Mouse (Mus musculus) stomach, postnatal 0 days (tissue): ENCODE results near the gene Cwf19l1. TPM values are rescaled to one million over a fixed set of nuclear protein-coding genes. Genes with fewer than 3 reads are reported as not detected.
A peak's percentile ranks its signal among the peaks of the same experiment; 100 is the strongest.

ENCODE experiments used
- ATAC-seq: fragments of 200-750 bp; cut with Nextera tagmentation; 2 replicates; pipeline ENCODE4 v1.8.0; 2017; ENCODE audit not compliant: low FRiP score, low TSS enrichment
- DNase-seq: peaks from one replicate; pipeline ENCODE4 v3.0.0-alpha.2; 2016; ENCODE audit warnings: low spot score
- H3K27ac ChIP-seq: fragments of 300-500 bp; sonication (generic); replicated peaks from 2 replicates; pipeline ENCODE4 v1.5.1; 2014; ENCODE audit warnings: mild to moderate bottlenecking, control low read depth
- H3K27me3 ChIP-seq: fragments of 300-500 bp; sonication (generic); 2 replicates; pipeline ENCODE4 v1.6.1; 2014; ENCODE audit warnings: low read length; ENCODE audit not compliant: control insufficient read depth, insufficient read depth
- H3K36me3 ChIP-seq: fragments of 300-500 bp; sonication (generic); 2 replicates; pipeline ENCODE4 v1.6.1; 2014; ENCODE audit warnings: low read length, mixed read lengths; ENCODE audit not compliant: control insufficient read depth, insufficient read depth
- H3K4me1 ChIP-seq: fragments of 300-500 bp; sonication (generic); replicated peaks from 2 replicates; pipeline ENCODE4 v1.6.1; 2014; ENCODE audit warnings: antibody characterized with exemption; ENCODE audit not compliant: control insufficient read depth, insufficient read depth
- H3K4me2 ChIP-seq: fragments of 300-500 bp; sonication (generic); replicated peaks from 2 replicates; pipeline ENCODE4 v1.6.1; 2014; ENCODE audit warnings: low read depth, mild to moderate bottlenecking, control low read depth, moderate library complexity
- H3K4me3 ChIP-seq: fragments of 300-500 bp; sonication (generic); 2 replicates; pipeline ENCODE4 v1.5.1; 2014; ENCODE audit warnings: low read depth, low read length, control low read depth
- H3K9ac ChIP-seq: fragments of 300-500 bp; sonication (generic); 2 replicates; pipeline ENCODE4 v1.6.1; 2014; ENCODE audit warnings: mild to moderate bottlenecking, low read length, control low read depth, mixed read lengths
- H3K9me3 ChIP-seq: fragments of 300-500 bp; sonication (generic); 2 replicates; pipeline ENCODE4 v1.6.1; 2016; ENCODE audit warnings: low read length; ENCODE audit not compliant: control insufficient read depth
- CTCF ChIP-seq: IDR thresholded peaks from 2 replicates; pipeline ENCODE4 v1.5.1; 2016; ENCODE audit warnings: antibody characterized with exemption, low read depth, mild to moderate bottlenecking, moderate library complexity
- EP300 ChIP-seq: optimal IDR thresholded peaks from 2 replicates; pipeline ENCODE3; 2016; ENCODE audit warnings: antibody characterized with exemption
- WGBS: fragments of 180-500 bp; shearing (Covaris S2); extraction: QIAGEN DNeasy Blood & Tissue Kit; methylation state at CpG from one replicate; pipeline ENCODE4 v1.1.7; 2014; 5-methylcytosine and 5-hydroxymethylcytosine counted together
- polyA plus RNA-seq: library from polyadenylated mRNA; unstranded; fragments of >200 nt; fragmentation: Nextera tagmentation; extraction: Ambion mirVana; gene quantifications from 2 replicates; pipeline ENCODE4 v1.2.1, GENCODE M21; 2015

The Cwf19l1 gene
- polyA plus RNA-seq, 1 experiment from 2014 or later, result 13.0 TPM

- H3K4me1 ChIP-seq, result 0 out of 2 replicates have a peak, but pooled peaks cover 2% of the 10 kb centered on the region
- peak overlapping the region; percentile 81; the same call in 1 of the 2 replicates for H3K4me3 ChIP-seq
- H3K9ac ChIP-seq, result no peak overlapping the region
- peak overlapping the region; percentile 86 for H3K4me2 ChIP-seq
- peak; percentile 90 for TF ChIP-seq EP300
- no peak for TF ChIP-seq CTCF
- WGBS, result 46% methylated on average over 9 of the region's 9 CpGs
- DNase-seq (peak; percentile 30), ATAC-seq (no peak; the same call in 1 of the 2 replicates)
- peak overlapping the region; percentile 41; the same call in 1 of the 2 replicates for H3K27ac ChIP-seq
- H3K27me3 ChIP-seq, result no peaks in the 10 kb centered on the region
- H3K36me3 ChIP-seq, result peaks cover 3% of the 10 kb centered on the region; the same call in 1 of the 2 replicates
- no peaks in the 10 kb centered on the region for H3K9me3 ChIP-seq
Observed at GRCm38 (mm10) chr19:44067323-44068049, 68.2 kb downstream of the Cwf19l1 start.

- TF ChIP-seq CTCF (no peak), EP300 (no peak)
- no peak overlapping the region for H3K9ac ChIP-seq
- H3K27ac ChIP-seq, result no peak overlapping the region
- 0 out of 2 replicates have a peak, but pooled peaks cover 2% of the 10 kb centered on the region for H3K4me1 ChIP-seq
- peaks cover 6% of the 10 kb centered on the region for H3K36me3 ChIP-seq
- 75% methylated on average over 2 of the region's 2 CpGs for WGBS
- H3K27me3 ChIP-seq, result no peaks in the 10 kb centered on the region
- no peak overlapping the region for H3K4me2 ChIP-seq
- no peak for DNase-seq
- H3K4me3 ChIP-seq, result no peak overlapping the region
- H3K9me3 ChIP-seq, result no peaks in the 10 kb centered on the region
- ATAC-seq, result peak; percentile 38; the same call in 1 of the 2 replicates
Observed at GRCm38 (mm10) chr19:44064734-44065133, 70.9 kb downstream of the Cwf19l1 start.

- Histone ChIP-seq H3K27ac (no peak overlapping the region), H3K27me3 (no peaks in the 10 kb centered on the region), H3K4me1 (0 out of 2 replicates have a peak, but pooled peaks cover 2% of the 10 kb centered on the region), H3K9me3 (no peaks in the 10 kb centered on the region), H3K36me3 (peaks cover 6% of the 10 kb centered on the region), H3K4me3 (no peak overlapping the region), H3K4me2 (no peak overlapping the region), H3K9ac (no peak overlapping the region)
- no peak for TF ChIP-seq EP300
- TF ChIP-seq CTCF, result no peak
- no peak for DNase-seq
- 0 out of 2 replicates have a peak, but pooled peaks have one; percentile 53 for ATAC-seq
- WGBS, result 80% methylated on average over 7 of the region's 7 CpGs
Observed at GRCm38 (mm10) chr19:44063773-44064172, 71.9 kb downstream of the Cwf19l1 start.

- peaks cover 22% of the 10 kb centered on the region for H3K36me3 ChIP-seq
- DNase-seq, result no peak
- no peak for ATAC-seq
Observed at GRCm38 (mm10) chr19:44060226-44060625, 75.5 kb downstream of the Cwf19l1 start.

More at GRCm38 (mm10) chr19:44060226-44060625, 75.5 kb downstream of the Cwf19l1 start:
- 80% methylated on average over 3 of the region's 3 CpGs for WGBS
- H3K9ac ChIP-seq, result no peak overlapping the region
- H3K27ac ChIP-seq, result no peak overlapping the region
- H3K4me1 ChIP-seq, result no peaks in the 10 kb centered on the region
- no peaks in the 10 kb centered on the region for H3K27me3 ChIP-seq
- H3K4me3 ChIP-seq, result no peak overlapping the region
- TF ChIP-seq EP300 (no peak), CTCF (no peak)
- no peaks in the 10 kb centered on the region for H3K9me3 ChIP-seq
- no peak overlapping the region for H3K4me2 ChIP-seq

Other genes starting within 250 kb of the Cwf19l1 start
- 14.2 and 14.6 TPM in 2 replicates for gene Dnmbp, start 195.7 kb downstream of the Cwf19l1 start, polyA plus RNA-seq
- 45.3 and 47.4 TPM in 2 replicates for gene Cpn1, start 149.3 kb downstream of the Cwf19l1 start, polyA plus RNA-seq
- gene Cyp2c23, start 106.7 kb downstream of the Cwf19l1 start, polyA plus RNA-seq, result 5.5 and 5.6 TPM in 2 replicates
- gene Erlin1, start 66.1 kb downstream of the Cwf19l1 start, polyA plus RNA-seq, result 36.6 and 40.1 TPM in 2 replicates
- 21.3 and 23.7 TPM in 2 replicates for gene Chuk, start 28.4 kb downstream of the Cwf19l1 start, polyA plus RNA-seq
- 54.3 and 60.3 TPM in 2 replicates for gene Bloc1s2, start 10.6 kb upstream of the Cwf19l1 start, polyA plus RNA-seq
- not detected in 2 replicates for gene Pkd2l1, start 56.6 kb upstream of the Cwf19l1 start, polyA plus RNA-seq
- gene Scd3, start 67.4 kb upstream of the Cwf19l1 start, polyA plus RNA-seq, result 0.05 and 0.10 TPM in 2 replicates
- 29.5 and 34.0 TPM in 2 replicates for gene Scd2, start 157.8 kb upstream of the Cwf19l1 start, polyA plus RNA-seq
- gene Scd4, start 197.2 kb upstream of the Cwf19l1 start, polyA plus RNA-seq, result 0.08 TPM in 1 of 2 replicates, not detected in the other